Mouse (Mus musculus): Measurements from ENCODE around the gene Olfr1228. TPM values are rescaled to one million over a fixed set of nuclear protein-coding genes. Genes with fewer than 3 reads are reported as not detected.

Gene Olfr1228
- polyA plus RNA-seq (2014; fragmentation: Illumina TruSeq; extraction: RNeasy Lipid Tissue Mini Kit (QIAGEN cat#74804); ENCODE audit: low read depth, low replicate concordance): not detected

GRCm38 (mm10) chr2:89253962-89254361 is at the start of gene Olfr1228:
Olfr1228 (minus strand) TSS chr2:89254062.

DNA sequence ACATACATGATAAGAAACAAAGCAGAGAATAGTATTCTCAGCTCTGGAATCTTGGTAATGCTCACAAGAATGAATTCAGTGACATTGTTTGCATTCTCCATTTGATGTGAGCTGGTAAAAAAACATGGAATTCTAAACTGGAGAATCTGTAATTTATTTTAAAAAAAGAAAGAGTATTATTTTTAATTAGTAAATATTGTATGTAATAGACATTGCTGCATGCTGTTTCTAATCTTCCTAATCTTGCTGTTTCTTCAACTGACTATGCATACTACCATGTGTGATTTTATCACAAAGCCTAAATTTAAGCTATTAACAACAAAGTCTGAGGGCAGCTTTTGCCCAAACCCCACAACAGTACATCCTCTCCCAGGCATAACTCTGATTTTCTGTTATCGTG is 43.3 kb upstream of the Olfr1228 start, which contains the start of gene Olfr1230:
TSS of gene Olfr1230 (minus strand) at position 101 of the 400 bp plus-strand sequence.

GRCm38 (mm10) chr2:89287914-89288313 is 34.1 kb upstream of the Olfr1228 start, which contains the start of gene Olfr1229:
Olfr1229 (minus strand) TSS chr2:89288014.

DNA sequence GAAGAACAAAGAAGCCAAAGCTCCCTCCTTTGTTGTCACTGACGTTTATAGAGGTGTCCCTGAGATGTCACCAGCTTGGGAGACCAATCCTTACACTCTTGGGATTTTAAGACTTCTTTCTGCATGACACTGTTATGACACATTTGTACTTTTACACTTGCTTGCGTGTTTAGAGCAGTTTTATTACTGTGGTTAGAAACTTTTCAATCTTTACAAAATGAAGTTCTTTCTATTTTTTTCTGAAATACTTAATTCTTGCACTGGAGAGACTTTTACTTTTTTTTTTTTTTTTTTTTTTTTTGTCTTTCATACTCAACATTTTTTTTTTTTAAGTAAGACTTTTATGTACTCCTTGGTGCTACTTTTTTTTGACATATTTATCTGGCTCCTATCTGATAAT is 53.9 kb downstream of the Olfr1228 start, which contains the start of gene Olfr1226:
TSS of gene Olfr1226 (minus strand) at position 101 of the 400 bp plus-strand sequence.

Other genes starting within 250 kb of the Olfr1228 start
- gene Olfr1215, start 247.1 kb downstream of the Olfr1228 start, polyA plus RNA-seq (2014; fragmentation: Illumina TruSeq; extraction: RNeasy Lipid Tissue Mini Kit (QIAGEN cat#74804); ENCODE audit: low read depth, low replicate concordance): not detected
- not detected for gene Olfr1216, start 235.7 kb downstream of the Olfr1228 start, polyA plus RNA-seq (2014; fragmentation: Illumina TruSeq; extraction: RNeasy Lipid Tissue Mini Kit (QIAGEN cat#74804); ENCODE audit: low read depth, low replicate concordance)
- not detected for gene Olfr1217, start 222.0 kb downstream of the Olfr1228 start, polyA plus RNA-seq (2014; fragmentation: Illumina TruSeq; extraction: RNeasy Lipid Tissue Mini Kit (QIAGEN cat#74804); ENCODE audit: low read depth, low replicate concordance)
- gene Olfr1218, start 192.9 kb downstream of the Olfr1228 start, polyA plus RNA-seq (2014; fragmentation: Illumina TruSeq; extraction: RNeasy Lipid Tissue Mini Kit (QIAGEN cat#74804); ENCODE audit: low read depth, low replicate concordance): not detected
- gene Olfr1219, start 170.5 kb downstream of the Olfr1228 start, polyA plus RNA-seq (2014; fragmentation: Illumina TruSeq; extraction: RNeasy Lipid Tissue Mini Kit (QIAGEN cat#74804); ENCODE audit: low read depth, low replicate concordance): 0.07 TPM
- gene Olfr1220, start 147.2 kb downstream of the Olfr1228 start, polyA plus RNA-seq (2014; fragmentation: Illumina TruSeq; extraction: RNeasy Lipid Tissue Mini Kit (QIAGEN cat#74804); ENCODE audit: low read depth, low replicate concordance): 0.07 TPM
- gene Olfr1221, start 136.8 kb downstream of the Olfr1228 start, polyA plus RNA-seq (2014; fragmentation: Illumina TruSeq; extraction: RNeasy Lipid Tissue Mini Kit (QIAGEN cat#74804); ENCODE audit: low read depth, low replicate concordance): not detected
- gene Olfr1222, start 121.0 kb downstream of the Olfr1228 start, polyA plus RNA-seq (2014; fragmentation: Illumina TruSeq; extraction: RNeasy Lipid Tissue Mini Kit (QIAGEN cat#74804); ENCODE audit: low read depth, low replicate concordance): not detected
- gene Olfr1223, start 102.5 kb downstream of the Olfr1228 start, polyA plus RNA-seq (2014; fragmentation: Illumina TruSeq; extraction: RNeasy Lipid Tissue Mini Kit (QIAGEN cat#74804); ENCODE audit: low read depth, low replicate concordance): not detected
- gene Olfr1224-ps1, start 90.0 kb downstream of the Olfr1228 start, polyA plus RNA-seq (2014; fragmentation: Illumina TruSeq; extraction: RNeasy Lipid Tissue Mini Kit (QIAGEN cat#74804); ENCODE audit: low read depth, low replicate concordance): not detected
- not detected for gene Olfr1225, start 79.4 kb downstream of the Olfr1228 start, polyA plus RNA-seq (2014; fragmentation: Illumina TruSeq; extraction: RNeasy Lipid Tissue Mini Kit (QIAGEN cat#74804); ENCODE audit: low read depth, low replicate concordance)
- 0.07 TPM for gene Olfr1226, start 54.0 kb downstream of the Olfr1228 start, polyA plus RNA-seq (2014; fragmentation: Illumina TruSeq; extraction: RNeasy Lipid Tissue Mini Kit (QIAGEN cat#74804); ENCODE audit: low read depth, low replicate concordance)
- not detected for gene Olfr1229, start 34.0 kb upstream of the Olfr1228 start, polyA plus RNA-seq (2014; fragmentation: Illumina TruSeq; extraction: RNeasy Lipid Tissue Mini Kit (QIAGEN cat#74804); ENCODE audit: low read depth, low replicate concordance)
- gene Olfr1230, start 43.2 kb upstream of the Olfr1228 start, polyA plus RNA-seq (2014; fragmentation: Illumina TruSeq; extraction: RNeasy Lipid Tissue Mini Kit (QIAGEN cat#74804); ENCODE audit: low read depth, low replicate concordance): not detected
- gene Olfr1231, start 53.0 kb upstream of the Olfr1228 start, polyA plus RNA-seq (2014; fragmentation: Illumina TruSeq; extraction: RNeasy Lipid Tissue Mini Kit (QIAGEN cat#74804); ENCODE audit: low read depth, low replicate concordance): not detected
- gene Olfr1232, start 75.6 kb upstream of the Olfr1228 start, polyA plus RNA-seq (2014; fragmentation: Illumina TruSeq; extraction: RNeasy Lipid Tissue Mini Kit (QIAGEN cat#74804); ENCODE audit: low read depth, low replicate concordance): not detected
- 0.10 TPM for gene Olfr1233, start 88.3 kb upstream of the Olfr1228 start, polyA plus RNA-seq (2014; fragmentation: Illumina TruSeq; extraction: RNeasy Lipid Tissue Mini Kit (QIAGEN cat#74804); ENCODE audit: low read depth, low replicate concordance)
- gene Olfr1234, start 110.8 kb upstream of the Olfr1228 start, polyA plus RNA-seq (2014; fragmentation: Illumina TruSeq; extraction: RNeasy Lipid Tissue Mini Kit (QIAGEN cat#74804); ENCODE audit: low read depth, low replicate concordance): not detected
- gene Olfr1238, start 155.6 kb upstream of the Olfr1228 start, polyA plus RNA-seq (2014; fragmentation: Illumina TruSeq; extraction: RNeasy Lipid Tissue Mini Kit (QIAGEN cat#74804); ENCODE audit: low read depth, low replicate concordance): not detected
- gene Olfr1239, start 166.3 kb upstream of the Olfr1228 start, polyA plus RNA-seq (2014; fragmentation: Illumina TruSeq; extraction: RNeasy Lipid Tissue Mini Kit (QIAGEN cat#74804); ENCODE audit: low read depth, low replicate concordance): not detected
- not detected for gene Olfr1240, start 188.9 kb upstream of the Olfr1228 start, polyA plus RNA-seq (2014; fragmentation: Illumina TruSeq; extraction: RNeasy Lipid Tissue Mini Kit (QIAGEN cat#74804); ENCODE audit: low read depth, low replicate concordance)
- not detected for gene Olfr1241, start 233.1 kb upstream of the Olfr1228 start, polyA plus RNA-seq (2014; fragmentation: Illumina TruSeq; extraction: RNeasy Lipid Tissue Mini Kit (QIAGEN cat#74804); ENCODE audit: low read depth, low replicate concordance)
- gene Olfr1242, start 244.3 kb upstream of the Olfr1228 start, polyA plus RNA-seq (2014; fragmentation: Illumina TruSeq; extraction: RNeasy Lipid Tissue Mini Kit (QIAGEN cat#74804); ENCODE audit: low read depth, low replicate concordance): not detected

Data from testis, adult 10 weeks (tissue).